Mouse (Mus musculus): Measurements from ENCODE around the gene Tigit. TPM values are rescaled to one million over a fixed set of nuclear protein-coding genes. Genes with fewer than 3 reads are reported as not detected.

The Tigit gene
- 3.0 and 4.1 TPM in 2 replicates for polyA plus RNA-seq (2012; rRNA removed; ENCODE audit: low replicate concordance)

DNA sequence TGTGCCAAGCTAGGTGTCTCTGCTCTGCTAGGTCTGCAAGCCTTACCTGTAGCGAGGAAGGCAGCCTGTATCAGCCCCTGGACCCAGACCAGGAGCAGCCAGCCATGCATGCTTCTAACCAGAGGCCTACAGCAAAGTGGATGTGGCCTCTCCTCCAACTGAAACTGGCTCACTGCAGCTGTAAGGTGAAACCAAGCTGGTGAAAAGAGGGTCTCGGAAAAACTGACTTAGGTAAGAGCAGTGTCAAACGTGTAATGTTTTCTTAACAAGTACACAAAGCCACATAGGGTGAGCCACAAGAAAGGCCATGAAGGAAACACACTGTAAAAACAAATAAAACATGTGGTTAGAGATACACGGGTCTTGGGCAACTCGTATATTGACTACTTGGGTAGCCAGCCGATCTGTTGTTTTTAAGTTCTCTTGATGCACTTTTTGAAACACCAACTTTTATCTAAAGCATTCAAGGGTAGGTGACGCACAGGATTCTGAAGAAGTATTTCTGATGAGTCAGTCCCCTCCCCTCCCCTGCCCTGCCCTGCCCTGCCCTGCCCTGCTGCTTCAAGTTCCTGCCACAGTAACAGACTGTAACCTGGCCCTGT lies at the start of gene Tigit:
TSS of gene Tigit (minus strand) at position 169 of the 602 bp plus-strand sequence.

Other genes starting within 250 kb of the Tigit start
- not detected in 2 replicates for gene Drd3, start 89.9 kb upstream of the Tigit start, polyA plus RNA-seq (2012; rRNA removed; ENCODE audit: low replicate concordance)
- gene Ccdc191, start 225.7 kb upstream of the Tigit start, polyA plus RNA-seq (2012; rRNA removed; ENCODE audit: low replicate concordance): 1.0 and 2.1 TPM in 2 replicates

All from mammary gland, adult 2 months (tissue).